Mouse (Mus musculus): ENCODE measurements around the gene Olfr584.

The Olfr584 gene

DNA sequence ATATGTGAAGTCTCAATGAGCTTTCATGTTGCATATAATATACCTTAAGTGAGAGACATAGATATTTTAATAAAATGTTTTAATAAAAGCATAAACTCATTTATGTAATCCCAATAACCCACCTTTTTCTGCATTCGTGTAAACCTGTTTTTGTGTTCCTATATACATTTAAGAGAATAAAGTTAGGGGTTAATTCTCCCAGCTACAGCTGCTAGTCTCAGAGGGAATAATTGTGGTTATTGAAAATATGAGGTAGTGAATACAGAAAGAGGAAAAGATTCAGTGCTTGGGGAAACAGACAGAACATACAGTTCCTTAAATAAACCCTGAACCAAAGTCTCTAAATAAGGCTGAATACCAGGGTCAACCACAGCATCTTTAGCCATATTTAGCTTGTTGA is at the start of gene Olfr584:
Olfr584 (plus strand) TSS at position 301 of the 400 bp plus-strand sequence.
- CTCF ChIA-PET: no interaction called here

- CTCF ChIA-PET: no interaction called here
Measured at GRCm38 (mm10) chr7:103037724-103038123, 44.0 kb upstream of the Olfr584 start, which contains the start of gene Olfr582. Gene Olfr582 (plus strand): TSS chr7:103038024.

DNA sequence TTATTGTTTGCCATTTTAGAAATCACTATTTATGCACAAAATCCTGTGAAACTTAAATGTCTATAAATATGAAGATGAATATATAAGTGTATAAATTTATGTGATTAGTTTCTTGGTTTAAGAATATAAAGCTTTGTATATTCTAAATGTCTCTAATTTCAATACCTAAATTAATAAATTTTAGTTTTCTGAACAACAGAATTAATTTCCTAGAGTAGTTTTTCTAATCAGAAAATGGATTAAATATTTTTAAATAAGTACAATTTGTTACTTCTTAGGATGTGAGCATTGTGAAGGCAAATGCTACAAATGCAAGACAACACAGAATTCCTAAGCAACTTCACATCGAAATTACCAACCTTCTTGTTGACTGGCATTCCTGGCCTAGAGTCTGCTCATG is 30.7 kb upstream of the Olfr584 start, which contains the start of gene Olfr583:
Olfr583 (plus strand) TSS at position 301 of the 400 bp plus-strand sequence.
- CTCF ChIA-PET: no interaction called here

- CTCF ChIA-PET: no interaction called here
Measured at GRCm38 (mm10) chr7:103097420-103097819, 15.7 kb downstream of the Olfr584 start, which contains the start of gene Olfr585. Gene Olfr585 (plus strand): TSS chr7:103097720.

GRCm38 (mm10) chr7:103119406-103119805 is 37.7 kb downstream of the Olfr584 start:
- CTCF ChIA-PET: no interaction called here

DNA sequence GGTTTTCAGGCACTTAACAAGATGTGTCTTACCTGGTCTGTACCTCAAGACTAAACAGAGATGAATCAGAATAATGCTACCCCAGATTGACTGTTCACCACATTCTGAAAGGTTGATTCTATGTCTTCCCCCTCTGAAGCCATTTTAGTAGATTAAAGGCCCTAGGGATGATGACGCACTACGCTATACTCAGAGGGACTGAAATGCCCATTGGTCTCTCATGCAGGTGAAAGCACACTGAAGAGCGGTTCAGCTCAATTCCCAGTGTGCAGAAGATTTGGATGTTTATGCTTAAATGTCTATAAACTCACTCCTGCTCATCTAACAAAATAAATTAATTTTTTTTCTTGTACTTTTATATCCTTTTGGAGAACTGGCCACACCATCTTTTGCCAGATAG is 43.9 kb downstream of the Olfr584 start, which contains the start of gene Olfr586:
Olfr586 (minus strand) TSS at position 101 of the 400 bp plus-strand sequence.
- CTCF ChIA-PET: no interaction called here
